Mouse (Mus musculus): ENCODE results near the gene Suclg1. TPM values are rescaled to one million over a fixed set of nuclear protein-coding genes. Genes with fewer than 3 reads are reported as not detected.
A peak's percentile ranks its signal among the peaks of the same experiment; 100 is the strongest.

Gene Suclg1
- polyA plus RNA-seq, 1 experiment, result 147 TPM

DNA sequence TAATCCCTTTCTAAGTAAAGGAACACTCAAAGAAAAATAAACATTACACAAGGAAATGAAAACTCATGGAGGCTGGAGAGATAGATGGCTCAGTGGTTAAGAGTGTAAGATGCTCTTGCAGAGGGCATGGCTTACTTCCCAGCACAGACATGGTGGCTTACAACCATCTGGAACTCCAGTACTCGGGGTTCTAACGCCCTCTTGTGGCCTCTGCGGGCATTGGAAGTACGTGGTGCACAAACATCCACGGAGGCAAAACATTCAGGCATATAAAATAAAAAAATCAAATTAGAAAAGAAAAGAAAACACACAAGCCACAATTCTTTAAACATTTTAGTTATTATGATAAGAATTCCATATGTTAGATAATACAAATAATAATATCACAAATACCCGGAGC, 63.2 kb downstream of the Suclg1 start:
- no peaks in the 10 kb centered on the region for H3K79me2 ChIP-seq (ENCODE audit: control insufficient read depth, insufficient read depth)
- peaks cover 12% of the 10 kb centered on the region for H3K27me3 ChIP-seq (ENCODE audit: control insufficient read depth, insufficient read depth, insufficient read length)
- no peak overlapping the region for H3K4me3 ChIP-seq
- no peak overlapping the region for H3K4me2 ChIP-seq (ENCODE audit: low read depth)
- H3ac ChIP-seq (ENCODE audit: control insufficient read depth, insufficient read length), result no peak overlapping the region
- H3K36me3 ChIP-seq (ENCODE audit: control insufficient read depth, insufficient read depth), result no peaks in the 10 kb centered on the region
- TF ChIP-seq POLR2AphosphoS2 (IDR thresholded peaks at IDR 0.05; ENCODE audit: insufficient read length, low read depth), result no peak
- TF ChIP-seq USF1 (IDR thresholded peaks at IDR 0.05; ENCODE audit: low read depth), result no peak
- TF ChIP-seq SRF (IDR thresholded peaks at IDR 0.05; ENCODE audit: control insufficient read depth, insufficient read length, low read depth), result no peak
- TF ChIP-seq POLR2A (IDR thresholded peaks at IDR 0.05; ENCODE audit: insufficient read length, low read depth), result no peak
- no peak for TF ChIP-seq MYOG (IDR thresholded peaks at IDR 0.05; ENCODE audit: control insufficient read depth in 1 of 3, insufficient read depth in 1 of 3, insufficient read length in 2 of 3, low read depth in 2 of 3)
- TF ChIP-seq E2F4 (IDR thresholded peaks at IDR 0.05; ENCODE audit: insufficient read depth), result no peak
- no peak for TF ChIP-seq MAX (IDR thresholded peaks at IDR 0.05; ENCODE audit: low read depth)
- TF ChIP-seq REST (IDR thresholded peaks at IDR 0.05; ENCODE audit: insufficient read depth, insufficient read length), result no peak
- no peak for TF ChIP-seq CEBPB (IDR thresholded peaks at IDR 0.05; ENCODE audit: insufficient read depth, poor library complexity, severe bottlenecking)

DNA sequence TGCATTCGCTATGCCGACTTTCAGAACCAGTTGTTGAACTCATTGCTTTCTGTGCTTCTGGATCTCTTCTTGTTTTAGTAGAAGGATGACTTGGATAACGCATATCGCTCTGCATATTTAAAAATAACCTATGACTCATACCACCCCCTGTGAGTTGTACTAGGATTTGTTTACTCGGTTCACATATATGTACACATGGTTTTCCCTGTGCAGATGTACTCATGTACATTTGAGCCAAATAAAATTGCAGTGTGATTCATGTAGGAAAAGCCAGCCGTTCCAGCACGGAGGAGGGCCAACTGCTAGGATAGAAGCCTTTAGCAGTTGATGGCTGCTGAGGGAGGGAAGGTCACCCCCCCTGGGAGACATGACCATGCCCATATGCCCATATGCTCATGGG, 63.6 kb downstream of the Suclg1 start:
- H3K79me2 ChIP-seq (ENCODE audit: control insufficient read depth, insufficient read depth), result no peaks in the 10 kb centered on the region
- TF ChIP-seq CEBPB (IDR thresholded peaks at IDR 0.05; ENCODE audit: insufficient read depth, poor library complexity, severe bottlenecking), result no peak
- TF ChIP-seq SRF (IDR thresholded peaks at IDR 0.05; ENCODE audit: control insufficient read depth, insufficient read length, low read depth), result no peak
- TF ChIP-seq POLR2A (IDR thresholded peaks at IDR 0.05; ENCODE audit: insufficient read length, low read depth), result no peak
- no peak for TF ChIP-seq USF1 (IDR thresholded peaks at IDR 0.05; ENCODE audit: low read depth)
- no peak for TF ChIP-seq TCF12 (IDR thresholded peaks at IDR 0.05; ENCODE audit: insufficient read depth, poor library complexity, severe bottlenecking)
- no peak for TF ChIP-seq POLR2AphosphoS2 (IDR thresholded peaks at IDR 0.05; ENCODE audit: insufficient read length, low read depth)
- TF ChIP-seq REST (IDR thresholded peaks at IDR 0.05; ENCODE audit: insufficient read depth, insufficient read length), result no peak
- no peak for TF ChIP-seq TCF3 (IDR thresholded peaks at IDR 0.05; ENCODE audit: insufficient read length, low read depth)
- no peak for TF ChIP-seq MYOG (IDR thresholded peaks at IDR 0.05; ENCODE audit: control insufficient read depth in 1 of 3, insufficient read depth in 1 of 3, insufficient read length in 2 of 3, low read depth in 2 of 3)
- no peak for TF ChIP-seq E2F4 (IDR thresholded peaks at IDR 0.05; ENCODE audit: insufficient read depth)
- TF ChIP-seq MAX (IDR thresholded peaks at IDR 0.05; ENCODE audit: low read depth), result no peak
- TF ChIP-seq MYOD1 (IDR thresholded peaks at IDR 0.05; ENCODE audit: control insufficient read depth in 1 of 3, insufficient read length in 2 of 3, low read depth in 2 of 3), result no peak
- H3ac ChIP-seq (ENCODE audit: control insufficient read depth, insufficient read length), result no peak overlapping the region
- H3K4me2 ChIP-seq (ENCODE audit: low read depth), result no peak overlapping the region
- no peak overlapping the region for H3K4me3 ChIP-seq
- H3K36me3 ChIP-seq (ENCODE audit: control insufficient read depth, insufficient read depth), result no peaks in the 10 kb centered on the region
- H3K27me3 ChIP-seq (ENCODE audit: control insufficient read depth, insufficient read depth, insufficient read length), result peaks cover 12% of the 10 kb centered on the region

DNA sequence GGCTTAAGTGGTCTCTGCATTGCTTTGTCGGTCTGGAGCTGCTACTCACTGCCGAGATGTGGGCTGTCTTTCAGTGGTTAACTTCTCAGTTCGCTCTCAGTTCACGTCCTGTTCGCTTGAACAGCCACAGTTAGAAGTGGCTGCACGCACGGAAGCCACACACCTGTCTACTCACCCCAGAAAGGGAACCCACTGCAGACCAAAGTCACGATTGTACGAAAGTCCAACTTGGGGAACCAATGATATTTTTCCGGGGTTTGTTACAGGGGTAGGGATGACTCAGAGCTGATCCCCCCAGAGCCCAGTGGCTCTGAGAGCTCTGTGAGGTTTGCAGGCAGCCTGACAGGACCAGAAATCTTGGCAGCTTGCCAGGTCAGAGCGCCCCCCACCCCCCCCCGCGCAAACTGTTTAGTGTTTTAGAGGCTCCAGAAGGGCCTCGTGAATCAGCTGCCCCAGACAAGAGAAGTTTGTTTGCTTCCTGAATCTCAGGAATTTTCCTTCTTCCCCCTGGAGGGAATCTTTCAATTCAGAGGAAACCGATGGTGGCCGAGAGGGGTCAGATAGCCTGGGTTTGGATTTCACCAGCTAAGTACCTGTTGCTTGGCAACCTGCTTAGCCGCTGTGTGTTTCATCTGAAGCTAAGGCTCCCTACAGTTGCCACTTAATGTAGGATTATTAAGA, 66.9 kb downstream of the Suclg1 start:
- peak overlapping the region; percentile 52 for H3K4me2 ChIP-seq (ENCODE audit: low read depth)
- no peak overlapping the region for H3K4me3 ChIP-seq
- peaks cover 6% of the 10 kb centered on the region for H3K27me3 ChIP-seq (ENCODE audit: control insufficient read depth, insufficient read depth, insufficient read length)
- no peak overlapping the region for H3ac ChIP-seq (ENCODE audit: control insufficient read depth, insufficient read length)
- no peaks in the 10 kb centered on the region for H3K36me3 ChIP-seq (ENCODE audit: control insufficient read depth, insufficient read depth)
- H3K79me2 ChIP-seq (ENCODE audit: control insufficient read depth, insufficient read depth), result no peaks in the 10 kb centered on the region
- no peak for TF ChIP-seq CEBPB (IDR thresholded peaks at IDR 0.05; ENCODE audit: insufficient read depth, poor library complexity, severe bottlenecking)
- TF ChIP-seq TCF12 (IDR thresholded peaks at IDR 0.05; ENCODE audit: insufficient read depth, poor library complexity, severe bottlenecking), result no peak
- no peak for TF ChIP-seq REST (IDR thresholded peaks at IDR 0.05; ENCODE audit: insufficient read depth, insufficient read length)
- no peak for TF ChIP-seq MAX (IDR thresholded peaks at IDR 0.05; ENCODE audit: low read depth)
- no peak for TF ChIP-seq SRF (IDR thresholded peaks at IDR 0.05; ENCODE audit: control insufficient read depth, insufficient read length, low read depth)
- no peak for TF ChIP-seq POLR2AphosphoS2 (IDR thresholded peaks at IDR 0.05; ENCODE audit: insufficient read length, low read depth)
- TF ChIP-seq MYOD1 (IDR thresholded peaks at IDR 0.05; ENCODE audit: control insufficient read depth in 1 of 3, insufficient read length in 2 of 3, low read depth in 2 of 3), result no peak
- no peak for TF ChIP-seq E2F4 (IDR thresholded peaks at IDR 0.05; ENCODE audit: insufficient read depth)
- TF ChIP-seq USF1 (IDR thresholded peaks at IDR 0.05; ENCODE audit: low read depth), result no peak
- no peak for TF ChIP-seq TCF3 (IDR thresholded peaks at IDR 0.05; ENCODE audit: insufficient read length, low read depth)
- no peak for TF ChIP-seq POLR2A (IDR thresholded peaks at IDR 0.05; ENCODE audit: insufficient read length, low read depth)

DNA sequence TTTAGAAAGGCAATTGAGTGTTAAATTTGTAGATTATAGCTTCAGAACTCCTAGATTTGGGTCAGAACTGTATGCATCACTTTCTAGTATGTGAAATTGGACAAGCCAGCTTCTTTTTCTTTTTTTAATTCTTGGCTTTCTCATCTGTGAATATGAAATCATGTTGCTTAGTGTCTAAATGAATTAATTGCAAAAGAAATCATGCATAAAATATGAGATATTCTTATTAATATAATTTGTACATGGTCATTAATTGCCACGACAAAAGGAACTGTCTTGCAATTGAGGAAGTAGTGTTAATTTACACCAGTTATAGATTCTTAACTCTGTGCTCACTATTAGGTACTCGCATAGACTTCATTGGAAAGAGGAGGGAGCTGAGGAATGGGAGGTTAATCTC, 74.1 kb downstream of the Suclg1 start:
- H3K4me3 ChIP-seq, result no peak overlapping the region
- no peaks in the 10 kb centered on the region for H3K36me3 ChIP-seq (ENCODE audit: control insufficient read depth, insufficient read depth)
- no peak overlapping the region for H3ac ChIP-seq (ENCODE audit: control insufficient read depth, insufficient read length)
- H3K4me2 ChIP-seq (ENCODE audit: low read depth), result no peak overlapping the region
- no peaks in the 10 kb centered on the region for H3K27me3 ChIP-seq (ENCODE audit: control insufficient read depth, insufficient read depth, insufficient read length)
- H3K79me2 ChIP-seq (ENCODE audit: control insufficient read depth, insufficient read depth), result no peaks in the 10 kb centered on the region
- TF ChIP-seq POLR2AphosphoS2 (IDR thresholded peaks at IDR 0.05; ENCODE audit: insufficient read length, low read depth) (no peak), TCF3 (IDR thresholded peaks at IDR 0.05; ENCODE audit: insufficient read length, low read depth) (no peak), REST (IDR thresholded peaks at IDR 0.05; ENCODE audit: insufficient read depth, insufficient read length) (no peak), CEBPB (IDR thresholded peaks at IDR 0.05; ENCODE audit: insufficient read depth, poor library complexity, severe bottlenecking) (no peak), MAX (IDR thresholded peaks at IDR 0.05; ENCODE audit: low read depth) (no peak), SRF (IDR thresholded peaks at IDR 0.05; ENCODE audit: control insufficient read depth, insufficient read length, low read depth) (no peak), POLR2A (IDR thresholded peaks at IDR 0.05; ENCODE audit: insufficient read length, low read depth) (no peak), MYOG (IDR thresholded peaks at IDR 0.05; ENCODE audit: control insufficient read depth in 1 of 3, insufficient read depth in 1 of 3, insufficient read length in 2 of 3, low read depth in 2 of 3) (no peak), USF1 (IDR thresholded peaks at IDR 0.05; ENCODE audit: low read depth) (no peak), E2F4 (IDR thresholded peaks at IDR 0.05; ENCODE audit: insufficient read depth) (no peak), TCF12 (IDR thresholded peaks at IDR 0.05; ENCODE audit: insufficient read depth, poor library complexity, severe bottlenecking) (no peak)

Other genes with a start within 250 kb of the Suclg1 start
- gene Dnah6, start 26.7 kb upstream of the Suclg1 start, polyA plus RNA-seq (2012; fragmentation: generic; extraction: Trizol), result 0.01 TPM
- gene 4931417E11Rik, start 221.3 kb downstream of the Suclg1 start, polyA plus RNA-seq (2012; fragmentation: generic; extraction: Trizol), result not detected